Mouse (Mus musculus) hindbrain, embryonic 15.5 days (tissue): ENCODE data around the gene Tmem147. TPM values are rescaled to one million over a fixed set of nuclear protein-coding genes. Genes with fewer than 3 reads are reported as not detected.
A peak's percentile ranks its signal among the peaks of the same experiment; 100 is the strongest.

Experiments used
- ATAC-seq: fragments of 200-750 bp; cut with Nextera tagmentation; 2 replicates; pipeline ENCODE4 v1.8.0; 2017; ENCODE audit warnings: low read depth, moderate number of reproducible peaks, moderate TSS enrichment; ENCODE audit not compliant: low FRiP score
- H3K27ac ChIP-seq: fragments of 300-500 bp; sonication (generic); replicated peaks from 2 replicates; pipeline ENCODE4 v1.5.1; 2015; ENCODE audit warnings: mild to moderate bottlenecking, inconsistent platforms
- H3K27me3 ChIP-seq: fragments of 300-500 bp; sonication (generic); 2 replicates; pipeline ENCODE4 v1.6.1; 2015; ENCODE audit warnings: control low read depth, inconsistent platforms
- H3K36me3 ChIP-seq: fragments of 300-500 bp; sonication (generic); 2 replicates; pipeline ENCODE4 v1.6.1; 2015; ENCODE audit warnings: control low read depth, inconsistent platforms
- H3K4me1 ChIP-seq: fragments of 300-500 bp; sonication (generic); replicated peaks from 2 replicates; pipeline ENCODE4 v1.6.1; 2015; ENCODE audit warnings: control low read depth, inconsistent platforms
- H3K4me2 ChIP-seq: fragments of 300-500 bp; sonication (generic); 2 replicates; pipeline ENCODE4 v1.6.1; 2015; ENCODE audit warnings: moderate library complexity, mild to moderate bottlenecking, inconsistent platforms
- H3K4me3 ChIP-seq: fragments of 300-500 bp; sonication (generic); 2 replicates; pipeline ENCODE4 v1.5.1; 2015; ENCODE audit warnings: mild to moderate bottlenecking, inconsistent platforms
- H3K9ac ChIP-seq: fragments of 300-500 bp; sonication (generic); 2 replicates; pipeline ENCODE4 v1.6.1; 2015; ENCODE audit warnings: inconsistent platforms
- H3K9me3 ChIP-seq: fragments of 300-500 bp; sonication (generic); 2 replicates; pipeline ENCODE4 v1.6.1; 2016; ENCODE audit warnings: control low read depth, inconsistent platforms
- WGBS: fragments of 180-500 bp; shearing (Covaris S2); methylation state at CpG from one replicate; pipeline ENCODE4 v1.1.7; 2015; 5-methylcytosine and 5-hydroxymethylcytosine counted together
- polyA plus RNA-seq: library from polyadenylated mRNA; unstranded; fragments of >200 nt; fragmentation: Nextera tagmentation; extraction: Ambion mirVana; gene quantifications from 2 replicates; pipeline ENCODE4 v1.2.1, GENCODE M21; 2015

Gene Tmem147
- polyA plus RNA-seq, 1 experiment from 2014 or later = 273 TPM

GRCm38 (mm10) chr7:30719669-30720068 lies 9.7 kb downstream of the Tmem147 start:
- Histone ChIP-seq H3K9ac (no peak overlapping the region), H3K27ac (no peak overlapping the region), H3K4me1 (peaks cover 10% of the 10 kb centered on the region), H3K4me2 (no peak overlapping the region), H3K9me3 (no peaks in the 10 kb centered on the region), H3K4me3 (no peak overlapping the region), H3K36me3 (no peaks in the 10 kb centered on the region), H3K27me3 (peaks cover 23% of the 10 kb centered on the region)
- no peak for ATAC-seq
- 92% methylated on average over 5 of the region's 5 CpGs for WGBS

GRCm38 (mm10) chr7:30717716-30718046 lies 11.7 kb downstream of the Tmem147 start:
- peak overlapping the region; percentile 66 for H3K4me2 ChIP-seq
- peak overlapping the region; percentile 34; the same call in 1 of the 2 replicates for H3K9ac ChIP-seq
- ATAC-seq = no peak
- 10% methylated on average over 14 of the region's 14 CpGs for WGBS
- H3K9me3 ChIP-seq = no peaks in the 10 kb centered on the region
- H3K4me3 ChIP-seq = peak overlapping the region; percentile 41
- H3K27ac ChIP-seq = no peak overlapping the region
- H3K4me1 ChIP-seq = peaks cover 10% of the 10 kb centered on the region
- H3K27me3 ChIP-seq = peaks cover 29% of the 10 kb centered on the region
- H3K36me3 ChIP-seq = no peaks in the 10 kb centered on the region

DNA sequence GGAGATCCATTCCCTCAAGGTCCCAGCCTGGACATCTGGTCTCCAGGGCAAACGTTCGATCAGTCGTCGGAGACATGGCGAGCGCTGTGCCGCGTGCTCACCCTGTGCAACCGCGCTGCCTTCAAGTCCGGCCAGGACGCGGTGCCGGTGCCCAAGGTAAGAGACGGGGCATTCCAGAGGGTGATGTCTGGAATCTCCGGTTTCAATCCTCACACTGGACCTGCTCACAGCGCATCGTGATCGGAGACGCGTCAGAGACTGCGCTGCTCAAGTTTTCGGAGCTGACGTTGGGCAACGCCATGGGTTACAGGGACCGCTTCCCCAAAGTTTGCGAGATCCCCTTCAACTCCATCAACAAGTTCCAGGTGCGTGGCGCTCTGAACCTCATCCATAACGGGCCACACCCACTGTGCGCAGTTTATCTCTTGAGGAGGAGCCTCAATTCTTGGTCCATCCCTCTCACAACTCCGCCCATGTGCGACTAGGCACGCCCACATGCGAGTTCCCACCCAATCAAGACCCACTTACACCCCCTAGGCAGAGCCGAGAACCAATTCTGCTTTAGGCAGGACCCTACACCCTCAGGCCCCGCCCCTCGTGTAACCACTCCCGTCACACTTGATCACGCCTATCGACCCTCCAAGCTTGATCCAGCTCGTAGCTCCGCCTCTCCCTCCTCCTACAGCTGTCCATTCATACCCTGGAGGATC lies 12.2 kb downstream of the Tmem147 start:
- WGBS = 2% methylated on average over 43 of the region's 43 CpGs

DNA sequence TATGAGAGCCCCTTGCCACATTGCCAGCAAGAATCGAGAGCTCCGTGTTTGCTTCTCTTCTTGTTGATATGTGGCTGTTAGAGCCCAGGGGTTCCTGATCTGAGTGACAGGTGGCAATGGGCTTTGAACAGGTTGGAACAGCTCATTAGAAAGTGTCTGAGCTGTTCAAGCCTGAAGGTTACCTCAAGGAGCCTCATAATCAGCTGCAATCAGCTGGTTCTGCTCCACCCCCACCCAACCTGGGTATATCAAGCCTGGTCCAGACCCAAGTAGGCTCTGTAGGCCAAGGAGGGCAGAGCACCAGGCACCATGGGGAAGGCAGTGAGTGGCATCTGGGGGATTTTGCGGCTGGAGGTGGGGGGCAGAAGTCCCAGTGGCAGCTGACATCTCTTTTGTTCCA lies 17.4 kb downstream of the Tmem147 start, which contains the start of gene Atp4a:
Atp4a (plus strand) TSS at position 268 of the 400 bp plus-strand sequence.
- Histone ChIP-seq H3K27ac (no peak within 1 kb of the TSS), H3K36me3 (no peaks in the 10 kb centered on the region), H3K27me3 (peaks cover 19% of the 10 kb centered on the region), H3K4me3 (no peak within 1 kb of the TSS), H3K4me1 (peaks cover 2% of the 10 kb centered on the region; the same call in 1 of the 2 replicates), H3K4me2 (no peak within 1 kb of the TSS), H3K9ac (no peak within 1 kb of the TSS), H3K9me3 (no peaks in the 10 kb centered on the region)
- ATAC-seq = no peak
- WGBS = 83% methylated on average over 3 of the region's 3 CpGs

More for the DNA sequence above, 12.2 kb downstream of the Tmem147 start:
- no peaks in the 10 kb centered on the region for H3K9me3 ChIP-seq
- H3K4me1 ChIP-seq = peaks cover 10% of the 10 kb centered on the region
- peak overlapping the region; percentile 34; the same call in 1 of the 2 replicates for H3K9ac ChIP-seq
- no peaks in the 10 kb centered on the region for H3K36me3 ChIP-seq
- no peak overlapping the region for H3K27ac ChIP-seq
- peak overlapping the region; percentile 66 for H3K4me2 ChIP-seq
- ATAC-seq = peak; percentile 95
- peaks cover 29% of the 10 kb centered on the region for H3K27me3 ChIP-seq
- H3K4me3 ChIP-seq = peak overlapping the region; percentile 41

- H3K4me1 ChIP-seq = no peaks in the 10 kb centered on the region
- H3K4me2 ChIP-seq = no peak overlapping the region
- whole genome bisulfite sequencing = 100% methylated on average over 1 of the region's 1 CpGs
- ATAC-seq = no peak
- no peak overlapping the region for H3K9ac ChIP-seq
- H3K27me3 ChIP-seq = no peaks in the 10 kb centered on the region
- no peak overlapping the region for H3K27ac ChIP-seq
- H3K36me3 ChIP-seq = no peaks in the 10 kb centered on the region
- no peak overlapping the region for H3K4me3 ChIP-seq
- H3K9me3 ChIP-seq = no peaks in the 10 kb centered on the region
These were observed 21.9 kb downstream of the Tmem147 start for GRCm38 (mm10) chr7:30707441-30707840.

GRCm38 (mm10) chr7:30706214-30706882 lies 23.0 kb downstream of the Tmem147 start:
- no peak overlapping the region for H3K9ac ChIP-seq
- no peaks in the 10 kb centered on the region for H3K27me3 ChIP-seq
- WGBS = 80% methylated on average over 8 of the region's 8 CpGs
- no peak overlapping the region for H3K4me2 ChIP-seq
- H3K4me3 ChIP-seq = no peak overlapping the region
- H3K9me3 ChIP-seq = no peaks in the 10 kb centered on the region
- no peak overlapping the region for H3K27ac ChIP-seq
- ATAC-seq = no peak
- no peaks in the 10 kb centered on the region for H3K4me1 ChIP-seq
- H3K36me3 ChIP-seq = no peaks in the 10 kb centered on the region

DNA sequence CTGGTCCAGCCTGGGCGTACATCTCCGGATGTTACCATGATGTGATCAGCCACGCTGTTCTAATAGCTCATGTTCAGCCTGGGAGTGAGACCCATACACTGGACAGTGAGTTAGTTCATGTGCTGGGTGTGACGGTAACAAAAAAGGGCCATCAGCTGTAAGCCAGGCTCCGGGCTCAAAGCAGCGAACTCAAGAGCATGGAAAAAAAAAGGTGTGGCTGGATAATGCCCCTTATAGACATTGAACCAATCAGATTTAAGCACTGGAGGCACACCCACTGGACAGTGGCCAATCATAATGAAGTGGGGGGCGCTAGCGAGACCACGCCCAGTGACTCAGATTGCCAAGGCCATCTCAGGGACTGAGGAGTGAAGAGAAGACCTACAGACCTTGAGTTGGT lies 30.8 kb downstream of the Tmem147 start, which contains the start of gene 2200002J24Rik:
2200002J24Rik (plus strand) TSS at position 338 of the 400 bp plus-strand sequence.
- no peak for ATAC-seq
- Histone ChIP-seq H3K4me1 (no peaks in the 10 kb centered on the region), H3K27ac (no peak within 1 kb of the TSS), H3K4me2 (no peak within 1 kb of the TSS), H3K9ac (no peak within 1 kb of the TSS), H3K4me3 (no peak within 1 kb of the TSS), H3K27me3 (no peaks in the 10 kb centered on the region), H3K9me3 (no peaks in the 10 kb centered on the region), H3K36me3 (no peaks in the 10 kb centered on the region)
- WGBS = 42% methylated on average over 9 of the region's 9 CpGs

DNA sequence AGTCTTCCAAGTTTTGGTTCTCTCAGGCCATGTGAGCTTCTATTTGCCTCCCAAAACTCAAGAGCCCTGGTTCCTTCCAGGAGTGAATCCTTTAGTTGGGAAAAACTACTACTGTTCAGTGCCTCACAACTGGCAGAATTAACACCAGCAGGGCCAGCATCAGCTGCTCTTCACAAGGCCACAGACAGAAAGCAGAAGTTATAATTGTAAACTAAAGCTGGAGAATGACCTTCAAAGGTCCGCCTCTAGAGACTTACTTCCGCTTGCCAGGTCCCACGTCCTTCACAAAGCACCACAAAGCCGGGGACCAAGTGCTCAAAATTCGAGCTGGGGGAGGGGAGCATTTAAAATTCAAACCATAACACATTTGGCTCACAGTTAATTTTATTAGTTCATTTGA lies 31.2 kb downstream of the Tmem147 start:
- H3K4me3 ChIP-seq = no peak overlapping the region
- 79% methylated on average over 5 of the region's 5 CpGs for WGBS
- no peak for ATAC-seq
- no peaks in the 10 kb centered on the region for H3K36me3 ChIP-seq
- H3K27me3 ChIP-seq = no peaks in the 10 kb centered on the region
- no peak overlapping the region for H3K4me2 ChIP-seq
- H3K27ac ChIP-seq = no peak overlapping the region
- H3K4me1 ChIP-seq = no peaks in the 10 kb centered on the region
- H3K9ac ChIP-seq = no peak overlapping the region
- H3K9me3 ChIP-seq = no peaks in the 10 kb centered on the region

DNA sequence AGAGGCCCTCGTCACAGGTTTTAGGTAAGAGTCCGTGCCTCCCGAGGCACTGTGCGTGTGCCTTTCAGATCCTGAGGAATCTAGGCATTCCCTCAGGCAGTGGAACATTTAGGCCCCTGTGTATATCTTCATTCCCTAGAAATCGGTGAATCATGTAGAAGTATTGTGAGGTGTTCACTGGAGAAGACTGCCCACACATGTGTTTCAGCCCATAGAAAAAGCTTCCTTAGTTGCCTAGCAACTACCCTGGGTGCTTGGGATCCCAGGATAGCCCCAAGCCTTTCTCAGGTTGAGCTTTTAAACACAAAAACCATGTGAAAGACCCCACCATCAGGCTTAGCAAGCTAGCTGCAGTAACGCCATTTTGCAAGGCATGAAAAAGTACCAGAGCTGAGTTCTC lies 41.0 kb downstream of the Tmem147 start:
- WGBS = 79% methylated on average over 6 of the region's 6 CpGs
- Histone ChIP-seq H3K9me3 (no peaks in the 10 kb centered on the region), H3K9ac (no peak overlapping the region), H3K4me2 (no peak overlapping the region), H3K36me3 (no peaks in the 10 kb centered on the region), H3K4me1 (no peaks in the 10 kb centered on the region), H3K4me3 (no peak overlapping the region), H3K27me3 (peaks cover 19% of the 10 kb centered on the region), H3K27ac (no peak overlapping the region)
- ATAC-seq = no peak

- no peaks in the 10 kb centered on the region for H3K9me3 ChIP-seq
- H3K27ac ChIP-seq = no peak overlapping the region
- H3K4me1 ChIP-seq = no peaks in the 10 kb centered on the region
- H3K9ac ChIP-seq = no peak overlapping the region
- 89% methylated on average over 2 of the region's 2 CpGs for WGBS
- ATAC-seq = no peak
- H3K36me3 ChIP-seq = no peaks in the 10 kb centered on the region
- H3K27me3 ChIP-seq = peaks cover 19% of the 10 kb centered on the region
- no peak overlapping the region for H3K4me3 ChIP-seq
- H3K4me2 ChIP-seq = no peak overlapping the region
These were observed 45.9 kb downstream of the Tmem147 start for GRCm38 (mm10) chr7:30683425-30683824.

- Histone ChIP-seq H3K27ac (no peak overlapping the region), H3K9ac (no peak overlapping the region), H3K4me3 (no peak overlapping the region), H3K36me3 (no peaks in the 10 kb centered on the region), H3K4me1 (no peaks in the 10 kb centered on the region), H3K27me3 (peaks cover 4% of the 10 kb centered on the region; the same call in 1 of the 2 replicates), H3K9me3 (no peaks in the 10 kb centered on the region), H3K4me2 (no peak overlapping the region)
- ATAC-seq = no peak
- WGBS = 71% methylated on average over 5 of the region's 5 CpGs
These were observed 47.4 kb downstream of the Tmem147 start for GRCm38 (mm10) chr7:30681897-30682296.

GRCm38 (mm10) chr7:30678263-30678975 lies 50.9 kb downstream of the Tmem147 start:
- Histone ChIP-seq H3K27me3 (no peaks in the 10 kb centered on the region), H3K27ac (no peak overlapping the region), H3K36me3 (no peaks in the 10 kb centered on the region), H3K9me3 (no peaks in the 10 kb centered on the region), H3K4me1 (no peaks in the 10 kb centered on the region), H3K4me3 (no peak overlapping the region), H3K4me2 (no peak overlapping the region), H3K9ac (no peak overlapping the region)
- 63% methylated on average over 5 of the region's 5 CpGs for WGBS
- ATAC-seq = no peak
